Mouse (Mus musculus): ENCODE measurements around the gene Pef1.

The Pef1 gene

DNA sequence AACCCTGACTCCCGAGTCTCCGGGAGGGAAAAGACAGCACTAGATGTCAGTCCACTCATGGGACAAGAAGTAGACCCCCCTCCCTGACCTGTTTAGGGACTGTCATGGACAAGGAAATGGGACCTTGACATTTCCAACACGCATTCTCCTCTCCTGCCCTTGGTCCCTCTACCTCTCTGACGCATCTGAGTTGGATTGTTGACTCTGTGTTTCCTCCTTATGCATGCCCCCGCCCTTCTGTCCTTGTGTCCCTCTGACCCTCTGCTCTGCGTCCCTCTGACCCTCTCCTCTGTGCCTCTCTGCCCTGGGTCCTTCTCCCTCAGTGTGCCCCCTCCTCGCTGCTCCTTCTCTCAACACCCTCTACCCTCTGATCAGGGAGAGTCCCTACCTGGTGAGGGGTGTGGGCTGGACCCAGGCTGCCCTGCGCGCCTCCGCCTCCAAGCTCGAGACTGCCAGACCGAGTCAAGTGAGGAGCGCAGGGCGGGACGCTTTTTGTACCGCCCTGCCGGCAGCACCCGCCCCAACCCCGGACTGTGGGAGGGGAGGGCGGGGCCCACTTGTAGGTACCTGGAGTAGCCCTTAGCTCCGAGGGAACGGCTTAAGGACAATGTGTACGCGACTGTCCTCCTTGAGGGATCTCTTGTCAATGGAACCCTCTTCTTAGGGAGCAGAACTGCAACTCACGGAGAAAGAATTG lies 72.1 kb downstream of the Pef1 start:
- DNase-seq (ENCODE audit: low read depth, low spot score) = no peak

- no peak for DNase-seq (ENCODE audit: low read depth, low spot score)
Measured at GRCm38 (mm10) chr4:130175072-130175711, 72.8 kb downstream of the Pef1 start, which contains the start of gene Tinagl1. Gene Tinagl1 (minus strand): TSS chr4:130175122.

DNA sequence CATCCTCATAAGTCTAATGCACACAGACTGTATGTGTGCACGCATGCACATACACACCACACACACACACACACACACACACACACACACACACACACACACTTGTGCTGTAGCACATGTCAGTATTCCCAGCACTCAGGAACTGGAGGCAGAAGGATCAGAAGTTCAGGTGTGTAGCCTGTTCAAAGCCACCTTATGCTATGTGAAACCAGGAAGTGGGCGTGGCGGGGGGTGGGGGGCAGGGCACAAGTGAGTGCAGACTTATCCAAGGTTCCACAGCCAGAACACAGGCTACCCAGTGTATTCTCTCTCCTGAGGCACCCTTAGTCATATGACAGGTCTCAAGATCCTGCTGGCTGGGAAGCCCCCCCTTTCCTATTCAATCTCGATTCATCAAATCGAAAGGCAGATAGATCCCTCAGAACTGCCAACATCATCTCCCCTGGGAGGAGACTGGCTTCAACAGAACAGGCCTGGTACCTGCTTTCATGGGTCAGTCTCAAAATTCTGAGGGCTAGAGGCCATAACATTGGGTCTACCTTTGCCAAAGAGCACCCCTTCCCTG lies 73.9 kb downstream of the Pef1 start:
- DNase-seq (ENCODE audit: low read depth, low spot score) = no peak

GRCm38 (mm10) chr4:130177087-130177486 lies 74.7 kb downstream of the Pef1 start:
- DNase-seq (ENCODE audit: low read depth, low spot score) = no peak

DNA sequence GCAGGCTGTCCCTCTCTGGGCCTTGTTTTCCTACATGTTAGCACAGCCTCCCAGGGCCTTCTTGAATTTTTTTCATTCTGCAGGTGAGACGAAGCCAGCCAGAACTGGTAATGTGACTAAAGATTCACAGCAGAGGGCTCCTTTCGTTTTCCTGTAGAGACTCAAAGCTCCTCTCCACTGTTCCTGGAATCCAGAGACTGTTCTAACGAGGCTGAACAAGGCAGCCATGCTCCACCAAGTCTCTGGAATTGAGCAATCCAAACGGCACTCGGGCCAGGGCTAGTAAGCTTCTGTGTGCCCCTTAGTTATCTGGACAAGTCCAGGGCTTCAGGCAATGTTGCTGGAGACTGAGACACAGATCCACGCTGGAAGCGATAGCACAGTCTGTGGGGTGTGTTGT lies 75.2 kb downstream of the Pef1 start:
- no peak for DNase-seq (ENCODE audit: low read depth, low spot score)
